Mouse (Mus musculus) fibroblast of lung, adult 2 months (primary cell): ENCODE measurements at regions not wholly inside any gene's neighbourhood (a gene's known extent, or its start where the extent isn't known, plus 50 kb on each side); places are given as distances from the start of the nearest gene placed in this dataset.

Experiments used
- DNase-seq: peaks from one replicate; pipeline ENCODE4 v3.0.0-alpha.2; 2011; ENCODE audit warnings: low read depth

GRCm38 (mm10) chr5:111601711-111602521 lies 131.8 kb upstream of the Gm26897 start:
- peak; percentile 76 for DNase-seq

- DNase-seq, result no peak
Measured at GRCm38 (mm10) chr5:111613687-111614086, 120.0 kb upstream of the Gm26897 start.

- DNase-seq, result peak; percentile 96
Measured at GRCm38 (mm10) chr5:111619974-111620373, 113.8 kb upstream of the Gm26897 start.

GRCm38 (mm10) chr5:111620626-111621025 lies 113.1 kb upstream of the Gm26897 start:
- DNase-seq, result no peak

- DNase-seq, result no peak
Measured at GRCm38 (mm10) chr5:111622481-111622880, 111.2 kb upstream of the Gm26897 start.

- DNase-seq, result no peak
Measured at GRCm38 (mm10) chr5:111626273-111626798, 107.4 kb upstream of the Gm26897 start.

GRCm38 (mm10) chr5:111630313-111630844 lies 103.3 kb upstream of the Gm26897 start:
- DNase-seq, result no peak

GRCm38 (mm10) chr5:111631572-111632161 lies 102.1 kb upstream of the Gm26897 start:
- DNase-seq, result no peak

GRCm38 (mm10) chr5:111635092-111635491 lies 98.6 kb upstream of the Gm26897 start:
- DNase-seq, result no peak

- no peak for DNase-seq
Measured at GRCm38 (mm10) chr5:111636969-111637368, 96.8 kb upstream of the Gm26897 start.

GRCm38 (mm10) chr5:111638306-111638705 lies 95.4 kb upstream of the Gm26897 start:
- no peak for DNase-seq

- no peak for DNase-seq
Measured at GRCm38 (mm10) chr5:111639476-111640287, 94.0 kb upstream of the Gm26897 start.

GRCm38 (mm10) chr5:111640976-111641375 lies 92.7 kb upstream of the Gm26897 start:
- no peak for DNase-seq

GRCm38 (mm10) chr5:111641685-111642084 lies 92.0 kb upstream of the Gm26897 start:
- no peak for DNase-seq

- no peak for DNase-seq
Measured at GRCm38 (mm10) chr5:111644142-111644541, 89.6 kb upstream of the Gm26897 start.

GRCm38 (mm10) chr5:111644788-111645187 lies 88.9 kb upstream of the Gm26897 start:
- DNase-seq, result no peak

GRCm38 (mm10) chr5:111647686-111648200 lies 86.0 kb upstream of the Gm26897 start:
- DNase-seq, result no peak

- DNase-seq, result no peak
Measured at GRCm38 (mm10) chr5:111648481-111648880, 85.2 kb upstream of the Gm26897 start.

GRCm38 (mm10) chr5:111649012-111649411 lies 84.7 kb upstream of the Gm26897 start:
- DNase-seq, result no peak

- DNase-seq, result no peak
Measured at GRCm38 (mm10) chr5:111652472-111652871, 81.3 kb upstream of the Gm26897 start.

GRCm38 (mm10) chr5:111656436-111656835 lies 77.3 kb upstream of the Gm26897 start:
- no peak for DNase-seq
